Mouse (Mus musculus): Measurements from ENCODE around the gene Slc39a9. TPM values are rescaled to one million over a fixed set of nuclear protein-coding genes. Genes with fewer than 3 reads are reported as not detected.

Gene Slc39a9
- polyA plus RNA-seq, 1 experiment: 16.4 TPM

DNA sequence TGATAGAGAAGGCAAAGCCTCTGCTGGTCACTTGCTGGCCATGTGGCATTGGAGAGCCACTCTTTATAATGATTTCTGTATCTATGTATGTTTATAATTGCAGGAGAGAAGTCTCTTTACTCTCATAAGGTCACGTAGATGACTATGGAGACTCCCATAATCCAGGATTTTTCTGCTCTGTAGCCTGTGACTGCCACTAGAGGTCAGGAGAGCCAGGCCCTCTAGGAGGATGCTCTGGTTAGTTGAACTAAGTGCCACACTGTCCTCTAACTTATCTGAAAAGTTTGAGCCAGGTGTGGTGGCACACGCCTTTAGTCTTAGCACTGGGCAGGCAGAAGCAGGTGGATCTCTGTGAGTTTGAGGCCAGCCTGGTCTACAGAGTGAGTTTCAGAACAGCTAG, 85.1 kb downstream of the Slc39a9 start:
- H3K4me1 ChIP-seq (ENCODE audit: control insufficient read depth, insufficient read depth, low read length): no peaks in the 10 kb centered on the region
- H3K36me3 ChIP-seq (ENCODE audit: control insufficient read depth, insufficient read depth, low read length, poor library complexity, severe bottlenecking): no peaks in the 10 kb centered on the region
- no peak overlapping the region for H3K9ac ChIP-seq (ENCODE audit: low read depth, poor library complexity, severe bottlenecking)
- H3K9me3 ChIP-seq (replicated peaks; ENCODE audit: control insufficient read depth, insufficient read depth, low read length, poor library complexity, severe bottlenecking): no peaks in the 10 kb centered on the region
- H3K27me3 ChIP-seq (ENCODE audit: control insufficient read depth, insufficient read depth, low read length, poor library complexity, severe bottlenecking): no peaks in the 10 kb centered on the region
- no peak overlapping the region for H3K27ac ChIP-seq (ENCODE audit: insufficient read depth, low read length)
- H3K4me3 ChIP-seq (ENCODE audit: low read depth, low read length): no peak overlapping the region
- TF ChIP-seq CTCF (IDR thresholded peaks at IDR 0.05; ENCODE audit: low read depth, low read length): peak; percentile 50
- TF ChIP-seq POLR2A (IDR thresholded peaks at IDR 0.05; ENCODE audit: insufficient read depth, low read length): no peak
- no peak for TF ChIP-seq EP300 (IDR thresholded peaks at IDR 0.05; ENCODE audit: insufficient read depth, low read depth, low read length)

DNA sequence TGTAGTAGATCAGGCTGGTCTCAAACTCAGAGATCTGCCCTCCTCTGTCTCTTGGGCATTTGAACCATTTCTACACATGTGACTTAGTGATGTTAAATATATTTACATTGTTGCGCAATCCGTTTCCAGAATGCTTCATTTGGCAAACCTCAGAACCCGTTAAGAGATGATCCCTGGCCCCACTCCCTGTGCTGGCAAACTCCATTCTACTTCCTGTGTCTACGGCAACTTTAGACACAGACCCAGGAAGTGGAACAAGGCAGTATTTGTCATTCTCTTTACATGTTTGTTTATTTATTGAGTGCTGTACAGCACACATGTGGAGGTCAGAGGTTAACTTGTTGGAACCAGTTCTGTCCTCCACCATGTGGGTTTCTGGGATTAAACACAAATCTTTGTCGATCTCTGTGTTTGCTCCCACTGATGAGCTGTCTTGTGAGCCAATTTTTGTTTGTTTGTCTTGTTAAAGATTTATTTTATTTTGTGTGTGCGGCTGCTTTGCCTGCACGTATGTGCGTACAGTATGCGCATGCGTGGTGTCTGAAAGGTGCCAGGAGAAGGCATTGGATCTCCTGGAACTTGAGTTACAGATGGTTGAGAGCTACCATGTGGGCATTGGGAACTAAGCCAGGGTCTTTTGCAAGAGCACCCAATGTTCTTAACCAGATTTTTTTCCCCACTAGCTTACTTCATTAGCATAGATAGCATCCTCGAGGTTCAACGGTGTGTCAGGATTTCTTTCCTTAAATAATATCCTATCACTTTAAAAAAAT, 86.3 kb downstream of the Slc39a9 start:
- Histone ChIP-seq H3K27me3 (ENCODE audit: control insufficient read depth, insufficient read depth, low read length, poor library complexity, severe bottlenecking) (no peaks in the 10 kb centered on the region), H3K9me3 (replicated peaks; ENCODE audit: control insufficient read depth, insufficient read depth, low read length, poor library complexity, severe bottlenecking) (no peaks in the 10 kb centered on the region), H3K4me1 (ENCODE audit: control insufficient read depth, insufficient read depth, low read length) (no peaks in the 10 kb centered on the region), H3K36me3 (ENCODE audit: control insufficient read depth, insufficient read depth, low read length, poor library complexity, severe bottlenecking) (no peaks in the 10 kb centered on the region), H3K27ac (ENCODE audit: insufficient read depth, low read length) (no peak overlapping the region), H3K9ac (ENCODE audit: low read depth, poor library complexity, severe bottlenecking) (no peak overlapping the region), H3K4me3 (ENCODE audit: low read depth, low read length) (no peak overlapping the region)
- TF ChIP-seq EP300 (IDR thresholded peaks at IDR 0.05; ENCODE audit: insufficient read depth, low read depth, low read length): no peak
- TF ChIP-seq POLR2A (IDR thresholded peaks at IDR 0.05; ENCODE audit: insufficient read depth, low read length): no peak
- TF ChIP-seq CTCF (IDR thresholded peaks at IDR 0.05; ENCODE audit: low read depth, low read length): no peak

DNA sequence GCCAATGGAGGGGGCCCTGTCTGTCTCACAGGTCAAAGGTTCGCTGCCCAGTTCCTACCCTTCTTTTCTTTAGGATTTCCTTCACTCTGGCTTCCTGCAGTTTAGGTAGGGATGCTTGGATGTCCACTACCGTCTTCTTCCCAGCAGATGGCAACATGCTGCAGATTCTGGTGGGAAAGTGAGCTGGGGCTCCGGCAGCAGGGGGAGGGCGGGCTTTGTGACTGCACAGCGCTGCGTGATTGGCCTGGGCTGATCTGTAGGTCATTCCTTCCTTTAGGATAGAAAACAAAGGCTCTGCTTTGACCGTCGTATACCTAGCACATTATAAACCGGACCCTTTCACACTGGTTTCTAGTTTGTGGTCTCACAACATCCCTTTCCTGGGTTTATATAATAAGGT, 86.9 kb downstream of the Slc39a9 start:
- no peaks in the 10 kb centered on the region for H3K36me3 ChIP-seq (ENCODE audit: control insufficient read depth, insufficient read depth, low read length, poor library complexity, severe bottlenecking)
- no peak overlapping the region for H3K27ac ChIP-seq (ENCODE audit: insufficient read depth, low read length)
- H3K9me3 ChIP-seq (replicated peaks; ENCODE audit: control insufficient read depth, insufficient read depth, low read length, poor library complexity, severe bottlenecking): no peaks in the 10 kb centered on the region
- no peaks in the 10 kb centered on the region for H3K27me3 ChIP-seq (ENCODE audit: control insufficient read depth, insufficient read depth, low read length, poor library complexity, severe bottlenecking)
- TF ChIP-seq CTCF (IDR thresholded peaks at IDR 0.05; ENCODE audit: low read depth, low read length): peak; percentile 61
- no peak for TF ChIP-seq POLR2A (IDR thresholded peaks at IDR 0.05; ENCODE audit: insufficient read depth, low read length)
- no peak overlapping the region for H3K9ac ChIP-seq (ENCODE audit: low read depth, poor library complexity, severe bottlenecking)
- no peak overlapping the region for H3K4me3 ChIP-seq (ENCODE audit: low read depth, low read length)
- no peaks in the 10 kb centered on the region for H3K4me1 ChIP-seq (ENCODE audit: control insufficient read depth, insufficient read depth, low read length)

Other genes starting within 250 kb of the Slc39a9 start
- 10.0 and 10.2 TPM in 2 replicates for gene Dcaf5, start 207.3 kb upstream of the Slc39a9 start, polyA plus RNA-seq (2011; ENCODE audit: insufficient read depth, insufficient read length, low read depth, missing spikeins)
- 20.8 and 24.1 TPM in 2 replicates for gene Exd2, start 180.8 kb upstream of the Slc39a9 start, polyA plus RNA-seq (2011; ENCODE audit: insufficient read depth, insufficient read length, low read depth, missing spikeins)
- 0.58 and 0.70 TPM in 2 replicates for gene Galnt16, start 125.6 kb upstream of the Slc39a9 start, polyA plus RNA-seq (2011; ENCODE audit: insufficient read depth, insufficient read length, low read depth, missing spikeins)
- 84.0 and 84.7 TPM in 2 replicates for gene Erh, start 458 bp downstream of the Slc39a9 start, polyA plus RNA-seq (2011; ENCODE audit: insufficient read depth, insufficient read length, low read depth, missing spikeins)
- 5.3 and 6.1 TPM in 2 replicates for gene Plekhd1, start 48.7 kb downstream of the Slc39a9 start, polyA plus RNA-seq (2011; ENCODE audit: insufficient read depth, insufficient read length, low read depth, missing spikeins)
- gene Ccdc177, start 116.8 kb downstream of the Slc39a9 start, polyA plus RNA-seq (2011; ENCODE audit: insufficient read depth, insufficient read length, low read depth, missing spikeins): not detected in 2 replicates
- 56.0 and 57.0 TPM in 2 replicates for gene Susd6, start 146.6 kb downstream of the Slc39a9 start, polyA plus RNA-seq (2011; ENCODE audit: insufficient read depth, insufficient read length, low read depth, missing spikeins)